Mouse (Mus musculus) regulatory T cell (primary cell): ENCODE results near the gene Ccdc141.

Experiments
- in situ Hi-C: fragments of 300-600 bp; cut with MboI, MseI; formaldehyde crosslinking; loops from one replicate; pipeline ENCODE4 v1.15.1; 2025; ENCODE audit warnings: high pct_unique_total_duplicates

Gene Ccdc141

DNA sequence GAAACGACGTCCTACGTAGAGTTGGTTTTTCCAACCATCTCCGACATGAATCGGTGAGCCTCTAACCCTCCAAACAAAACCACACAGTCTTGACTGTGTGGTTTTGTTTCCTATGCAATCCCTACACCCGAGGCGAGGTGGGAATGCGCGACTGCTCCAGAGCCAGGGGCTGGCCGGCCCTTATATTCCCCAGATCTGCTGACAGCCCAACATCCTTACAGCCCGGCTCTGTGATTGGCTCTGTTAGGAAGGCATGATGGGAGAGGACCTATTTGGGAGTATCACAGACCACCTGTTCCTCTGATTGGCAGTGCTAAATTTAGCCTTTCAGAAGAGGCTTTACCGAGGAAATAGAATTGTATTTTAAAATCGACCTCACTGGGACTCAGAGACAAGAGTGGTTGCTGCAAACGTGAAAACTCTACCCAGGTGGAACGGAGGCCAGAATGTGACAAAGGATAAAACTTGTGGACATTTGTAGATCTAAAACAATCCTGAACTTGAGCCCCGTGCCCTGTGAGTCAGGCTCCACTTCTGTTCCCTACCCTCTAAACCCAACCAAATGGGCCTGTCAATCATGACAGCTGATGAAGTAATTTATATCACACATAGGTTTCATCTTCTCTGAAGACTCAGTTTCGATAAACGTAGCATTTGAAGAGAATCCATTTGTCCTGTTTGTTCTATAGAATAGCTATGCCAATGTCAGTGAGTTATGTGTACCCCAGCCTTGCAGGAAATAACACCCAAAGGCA, 187.9 kb downstream of the Ccdc141 start, which contains the start of gene Ttn:
TSS of gene Ttn (minus strand) at position 157 of the 755 bp plus-strand sequence.
- in situ Hi-C loops: no loop called here

DNA sequence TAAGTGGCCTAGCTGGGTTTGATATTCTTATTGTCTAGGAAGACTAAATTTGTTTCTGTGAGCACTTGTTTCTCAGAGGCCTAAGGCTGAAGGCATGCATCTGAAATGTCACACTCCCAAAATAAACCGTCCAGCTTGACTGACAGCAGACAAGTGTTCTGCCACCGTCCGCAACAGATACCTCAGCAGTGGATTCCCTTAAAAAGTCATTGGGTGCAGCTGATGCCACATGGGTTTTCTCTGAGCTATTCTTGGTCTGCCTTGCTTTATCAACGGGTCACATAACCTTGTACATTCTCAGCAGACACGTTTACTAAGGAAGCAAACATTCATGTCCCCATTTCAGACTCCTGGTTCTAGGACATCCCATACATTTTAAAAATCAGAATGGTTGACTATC, 188.7 kb downstream of the Ccdc141 start:
- in situ Hi-C loops: no loop called here

- in situ Hi-C loops: no loop called here
Observed at GRCm38 (mm10) chr2:76980146-76980545, 190.3 kb downstream of the Ccdc141 start.

- in situ Hi-C loops: loop anchor here (10.0 kb wide), 1 partner anchor 367 kb away; no protein-coding TSS in a partner anchor
Observed at GRCm38 (mm10) chr2:76977650-76978049, 192.8 kb downstream of the Ccdc141 start.

DNA sequence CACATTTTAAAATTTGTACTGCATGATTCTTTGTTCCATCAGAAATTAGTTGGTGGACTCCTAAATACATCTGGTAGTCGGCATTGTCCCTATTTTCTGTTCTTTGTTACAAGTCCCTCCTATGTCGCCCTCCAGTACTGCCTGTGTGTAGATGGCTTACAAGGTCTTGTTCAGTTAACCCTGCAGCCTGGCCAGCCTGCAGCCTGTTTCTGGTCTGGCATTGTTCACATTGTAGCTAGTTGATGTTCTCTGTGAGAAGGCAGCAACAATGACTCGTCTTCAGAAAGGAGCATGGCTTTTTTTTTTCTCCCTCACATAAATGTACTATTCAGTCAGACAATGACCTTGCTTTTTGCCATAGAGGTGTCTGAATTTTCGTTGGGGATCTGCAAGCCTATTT, 198.4 kb downstream of the Ccdc141 start:
- in situ Hi-C loops: loop anchor here (10.0 kb wide), 1 partner anchor 373 kb away; no protein-coding TSS in a partner anchor

DNA sequence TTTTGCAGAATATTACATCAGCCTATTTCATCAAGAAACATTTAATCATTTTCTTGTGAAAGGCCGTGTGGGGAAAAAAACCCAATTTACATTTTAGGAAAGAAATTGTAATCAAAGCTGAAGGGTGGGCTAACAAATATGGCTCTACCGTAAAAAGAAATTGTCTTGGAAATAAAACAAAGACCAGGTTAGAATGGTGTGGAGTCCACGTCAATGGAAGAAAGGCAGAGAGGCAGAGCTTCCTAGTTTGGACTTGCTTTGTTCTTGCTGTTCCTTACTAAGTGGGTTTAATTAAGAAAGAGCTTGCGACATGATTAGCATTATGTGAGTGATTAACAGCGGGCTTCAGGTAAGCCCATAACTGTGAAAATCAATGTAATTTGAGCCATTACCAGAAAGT, 199.4 kb downstream of the Ccdc141 start:
- in situ Hi-C loops: loop anchor here (10.0 kb wide), 1 partner anchor 374 kb away; no protein-coding TSS in a partner anchor

GRCm38 (mm10) chr2:76970669-76971068, 199.8 kb downstream of the Ccdc141 start:
- in situ Hi-C loops: loop anchor here (10.0 kb wide), 1 partner anchor 374 kb away; no protein-coding TSS in a partner anchor

DNA sequence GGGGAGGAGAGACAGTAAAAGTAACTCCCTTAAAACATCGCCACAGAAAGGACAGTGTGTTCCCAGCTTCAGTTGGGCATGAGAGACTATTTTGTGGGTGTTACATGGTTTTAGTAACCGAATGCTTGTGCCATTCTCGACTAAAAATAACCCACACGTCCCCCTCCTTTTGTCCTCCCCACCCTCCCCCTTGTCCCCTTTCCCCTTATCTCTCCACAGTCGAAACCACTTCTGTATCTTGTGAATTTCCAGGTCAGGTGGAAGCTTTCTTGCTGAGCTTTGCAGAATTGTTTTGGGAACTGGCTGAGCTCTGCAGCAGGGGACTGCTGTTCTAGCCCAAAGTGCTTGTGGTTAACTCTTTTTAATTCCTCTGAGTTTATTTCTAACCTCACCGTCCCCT, 200.2 kb downstream of the Ccdc141 start:
- in situ Hi-C loops: loop anchor here (10.0 kb wide), 1 partner anchor 375 kb away; no protein-coding TSS in a partner anchor

DNA sequence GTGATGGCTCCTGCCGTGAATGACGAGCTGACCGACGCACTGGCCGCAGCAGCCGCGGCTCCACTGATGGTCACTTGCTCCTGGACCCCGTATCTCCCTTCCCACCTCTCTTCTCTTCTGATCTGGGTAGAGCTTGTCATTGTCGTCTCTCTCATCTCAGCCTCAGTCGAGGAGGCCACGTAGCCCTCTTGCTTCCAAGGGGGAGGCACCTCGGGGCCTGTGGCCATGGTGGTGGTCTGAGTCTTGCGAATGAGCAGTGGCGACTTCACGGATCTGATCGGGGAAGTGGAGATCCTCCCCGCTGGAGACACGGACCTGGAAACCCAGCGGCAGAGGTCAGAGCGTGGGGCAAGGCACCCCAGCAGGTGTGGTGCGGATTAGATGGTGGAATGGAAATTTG, 200.8 kb downstream of the Ccdc141 start:
- in situ Hi-C loops: loop anchor here (10.0 kb wide), 1 partner anchor 375 kb away; no protein-coding TSS in a partner anchor

DNA sequence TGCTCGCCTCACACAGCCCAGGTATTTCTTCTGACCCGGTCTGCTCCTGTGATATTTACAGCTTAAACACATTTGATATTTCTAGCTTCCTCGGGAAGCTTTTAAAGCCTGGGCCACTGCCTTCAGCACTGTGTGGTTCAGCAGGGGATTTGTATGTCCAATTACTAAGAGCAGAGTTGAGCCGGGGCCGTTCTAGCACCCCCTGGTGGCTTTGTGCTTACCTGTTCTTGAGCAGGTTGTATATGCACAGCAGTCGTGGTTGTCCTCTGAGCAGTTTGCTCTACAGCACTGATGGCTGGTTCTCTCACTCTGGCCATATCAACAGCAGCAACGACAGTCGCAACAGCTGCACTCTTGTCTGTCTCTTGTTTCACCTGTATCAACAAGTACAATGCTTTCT, 201.5 kb downstream of the Ccdc141 start:
- in situ Hi-C loops: no loop called here

DNA sequence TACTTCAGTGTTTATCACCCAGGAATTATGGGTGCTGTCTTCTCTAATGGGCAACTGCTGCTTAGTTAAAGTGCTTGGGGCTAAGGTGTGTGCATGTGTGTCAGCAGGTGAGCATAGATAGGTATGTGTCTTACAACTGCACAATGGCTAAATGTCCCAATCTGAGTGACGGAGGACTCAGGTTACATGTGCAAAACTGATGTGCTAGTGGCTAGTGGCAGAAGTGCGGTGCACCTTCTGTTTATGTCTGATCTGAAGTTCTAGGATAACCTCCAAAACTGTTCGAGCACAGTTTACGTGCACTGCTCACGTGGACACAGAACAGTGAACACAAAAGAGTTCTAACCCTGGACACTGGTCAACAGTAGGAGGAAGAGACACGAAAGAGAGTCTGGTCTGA, 203.9 kb downstream of the Ccdc141 start:
- in situ Hi-C loops: no loop called here

DNA sequence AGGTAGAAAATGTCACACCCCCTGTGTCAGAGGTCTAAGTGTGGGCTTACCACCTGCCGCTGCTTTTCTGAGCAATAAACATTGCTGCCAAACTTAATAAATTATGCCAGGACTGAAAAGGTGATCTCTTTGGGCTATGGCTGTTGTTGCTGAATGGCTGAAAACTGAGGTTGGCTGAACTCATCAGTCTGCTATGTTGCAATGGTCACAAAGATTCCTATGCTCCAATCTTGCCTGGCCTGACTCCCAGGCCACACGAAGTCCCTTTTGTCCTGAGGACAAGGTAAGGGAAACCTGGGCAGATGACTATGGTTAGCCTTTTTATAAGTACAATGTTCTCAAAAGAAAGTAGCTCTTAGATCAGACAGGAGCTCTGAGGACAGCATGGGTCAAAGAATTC, 204.4 kb downstream of the Ccdc141 start:
- in situ Hi-C loops: no loop called here

GRCm38 (mm10) chr2:76965542-76965941, 204.9 kb downstream of the Ccdc141 start:
- in situ Hi-C loops: no loop called here

- in situ Hi-C loops: no loop called here
Observed at GRCm38 (mm10) chr2:76962045-76962432, 208.4 kb downstream of the Ccdc141 start.

DNA sequence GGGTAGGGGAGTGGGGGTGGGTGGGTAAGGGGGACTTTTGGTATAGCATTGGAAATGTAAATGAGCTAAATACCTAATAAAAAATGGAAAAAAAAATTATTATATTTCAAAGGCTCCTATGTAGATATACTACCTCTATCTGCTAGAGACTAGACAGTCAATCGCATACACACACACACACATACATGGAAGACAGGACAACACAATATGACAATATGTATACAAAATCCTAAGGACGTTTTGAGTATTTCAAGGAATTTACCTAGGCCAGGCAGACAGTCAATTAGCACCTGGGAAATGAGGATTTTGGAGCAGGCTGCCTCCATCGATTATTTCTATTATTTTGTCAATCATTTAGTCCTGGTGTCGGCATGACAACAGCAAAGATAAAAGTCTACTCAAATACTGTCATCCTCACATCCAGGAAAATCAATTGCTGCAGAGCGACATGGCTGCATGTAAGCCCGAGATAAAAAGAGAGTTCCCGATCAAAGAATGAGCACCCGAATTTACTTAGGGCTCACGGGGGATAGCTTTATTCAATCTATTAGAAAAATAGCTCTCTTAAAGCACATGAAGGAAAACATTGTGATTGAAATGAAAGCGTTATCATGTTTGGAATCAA, 208.9 kb downstream of the Ccdc141 start:
- in situ Hi-C loops: no loop called here
